17 mouse cellular contexts compared by ENCODE assay signal in genomic region chr10:91162077-91162476, GRCm38 (mm10). TPM values are rescaled to one million over a fixed set of nuclear protein-coding genes. Genes with fewer than 3 reads are reported as not detected.
A peak's percentile ranks its signal among the peaks of the same experiment; 100 is the strongest.
DNase-seq lines count a peak whose midpoint lies in the region; ATAC-seq and TF ChIP-seq lines count a peak whose summit lies in the region.
"Had no signal": no experiment of that assay in that cellular context is flagged by ENCODE, and none has a peak within 500 bp of the region (broad histone marks: within the 10 kb centered on the region; RNA-seq: fewer than 3 reads in every experiment).

No protein-coding gene starts in this region.

- no peak for TF ChIP-seq CTCF in layer of hippocampus, adult 2 months (conservative IDR thresholded peaks at IDR 0.05)

- H3K4me3 ChIP-seq in layer of hippocampus, adult 2 months, result no peak overlapping the region
- no peak overlapping the region for H3K4me3 ChIP-seq in intestine, embryonic 16.5 days (ENCODE audit: low read length)
- H3K4me3 ChIP-seq: forebrain, embryonic 12.5 days; hindbrain, embryonic 12.5 days; midbrain, embryonic 10.5 days had no signal

- no peak overlapping the region for H3K9ac ChIP-seq in intestine, embryonic 16.5 days (ENCODE audit: low read depth, low read length)
- H3K9ac ChIP-seq: forebrain, embryonic 12.5 days; hindbrain, embryonic 12.5 days had no signal

- WGBS in intestine, embryonic 16.5 days, result 68% methylated on average over 11 of the region's 11 CpGs

- no peaks in the 10 kb centered on the region for H3K9me3 ChIP-seq in intestine, embryonic 16.5 days (ENCODE audit: control insufficient read depth, low read length)
- H3K9me3 ChIP-seq: forebrain, embryonic 12.5 days; hindbrain, embryonic 12.5 days; midbrain, embryonic 10.5 days had no signal

- ATAC-seq in intestine, embryonic 16.5 days, result peak; percentile 70
- peak; percentile 17; the same call in 1 of the 2 replicates for ATAC-seq in megakaryocyte progenitor cell, adult 5-6 weeks (replicated peaks; ENCODE audit: poor library complexity)

- H3K4me1 ChIP-seq in intestine, embryonic 16.5 days (ENCODE audit: control insufficient read depth, insufficient read depth, low read length), result peaks cover 5% of the 10 kb centered on the region; the same call in 1 of the 2 replicates

- H3K27me3 ChIP-seq in intestine, embryonic 16.5 days (replicated peaks; ENCODE audit: control insufficient read depth, insufficient read depth, low read length), result no peaks in the 10 kb centered on the region
- H3K27me3 ChIP-seq: forebrain, embryonic 12.5 days; hindbrain, embryonic 12.5 days had no signal

- H3K4me2 ChIP-seq in intestine, embryonic 16.5 days (ENCODE audit: low read depth, low read length), result no peak overlapping the region
- H3K4me2 ChIP-seq: forebrain, embryonic 12.5 days; heart, embryonic 11.5 days; hindbrain, embryonic 12.5 days had no signal

- DNase-seq in layer of hippocampus, adult 18-20 months (ENCODE audit: low spot score in 2 of 2), result peak; percentile 11 to 47
- DNase-seq in layer of hippocampus, adult 2 months (ENCODE audit: low spot score in 2 of 2), result no peak
- DNase-seq in brain, adult 2 months (ENCODE audit: low read depth, low spot score), result peak; percentile 60
- DNase-seq in ovary, postnatal 14 days (ENCODE audit: low spot score), result no peak
- no peak for DNase-seq in kidney, adult 11 months
- DNase-seq: adrenal gland, adult 8-10 months; cerebellum, adult 11-12 months; cerebellum, postnatal 36 days; heart, postnatal 10 days; lung, adult 2 months; thymus, postnatal 14 days had no signal

- H3K36me3 ChIP-seq in intestine, embryonic 16.5 days (ENCODE audit: control insufficient read depth, insufficient read depth, low read length), result 0 out of 2 replicates have a peak, but pooled peaks cover 4% of the 10 kb centered on the region

- no peak overlapping the region for H3K27ac ChIP-seq in layer of hippocampus, adult 2 months
- peak overlapping the region; percentile 52 for H3K27ac ChIP-seq in intestine, embryonic 16.5 days (ENCODE audit: low read length)
- H3K27ac ChIP-seq: forebrain, embryonic 12.5 days; hindbrain, embryonic 12.5 days; midbrain, embryonic 10.5 days had no signal

RNA-seq across cellular contexts. Expression of gene Tmpo, which starts 19.0 kb away (rescaled TPM):
- 10 to 100 TPM; 40.5 to 41.4 TPM for total RNA-seq in layer of hippocampus, adult 18-20 months (2021)
- 10 to 100 TPM; 37.5 to 39.7 TPM for total RNA-seq in layer of hippocampus, adult 2 months (2021)
- 110 and 111 TPM in 2 replicates for polyA plus RNA-seq in intestine, embryonic 16.5 days (2015; fragmentation: Nextera tagmentation; extraction: Ambion mirVana)
- total RNA-seq in megakaryocyte progenitor cell, adult 5-6 weeks (2015), result 266 and 302 TPM in 2 replicates
- total RNA-seq in megakaryocyte progenitor cell, adult 5-6 weeks (2017), result 461 and 467 TPM in 2 replicates

RNA-seq across cellular contexts. Expression of gene Slc25a3, which starts 38.2 kb away (rescaled TPM):
- total RNA-seq in layer of hippocampus, adult 18-20 months (2021), result 100 to 1,000 TPM; 505 to 506 TPM
- 100 to 1,000 TPM; 485 to 491 TPM for total RNA-seq in layer of hippocampus, adult 2 months (2021)
- 743 and 812 TPM in 2 replicates for polyA plus RNA-seq in intestine, embryonic 16.5 days (2015; fragmentation: Nextera tagmentation; extraction: Ambion mirVana)
- 664 and 680 TPM in 2 replicates for total RNA-seq in megakaryocyte progenitor cell, adult 5-6 weeks (2015)
- total RNA-seq in megakaryocyte progenitor cell, adult 5-6 weeks (2017), result 231 and 244 TPM in 2 replicates

Comparison
In these comparisons a context has a peak if more than half of its experiments do, and no peak if none do; other contexts are left out.
1. DNase-seq: peak in layer of hippocampus, adult 18-20 months (2 of 2) and brain, adult 2 months (single experiment); none in layer of hippocampus, adult 2 months (0 of 2), ovary, postnatal 14 days (single experiment) and kidney, adult 11 months (single experiment).
2. RNA of gene Tmpo, which starts 19.0 kb away (total RNA-seq): 266 to 467 TPM in megakaryocyte progenitor cell, adult 5-6 weeks; 40.5 to 41.4 TPM in layer of hippocampus, adult 18-20 months and 37.5 to 39.7 TPM in layer of hippocampus, adult 2 months; every median in the first group is over 4 times any median in the second.